Mouse (Mus musculus) spleen, adult 2 months (tissue): ENCODE measurements around the gene Dph2. TPM values are rescaled to one million over a fixed set of nuclear protein-coding genes. Genes with fewer than 3 reads are reported as not detected.

Source experiments
- DNase-seq, 2 experiments: peaks; one replicate each; pipeline versions ENCODE4 v3.0.0 to v3.0.0-alpha.2; 2012 to 2021; ENCODE audit warnings: low spot score in 2 of 2, low read depth in 1 of 2
- H3K27ac ChIP-seq: fragments of 200-500 bp; 2 replicates; pipeline ENCODE4 v1.5.1; 2012; ENCODE audit warnings: low read length, inconsistent platforms; ENCODE audit not compliant: insufficient read depth
- H3K27me3 ChIP-seq: fragments of 200-500 bp; 2 replicates; pipeline ENCODE4 v1.6.1; 2012; ENCODE audit warnings: mild to moderate bottlenecking, moderate library complexity, low read length, inconsistent platforms; ENCODE audit not compliant: control insufficient read depth, insufficient read depth
- H3K36me3 ChIP-seq: fragments of 200-500 bp; 2 replicates; pipeline ENCODE4 v1.6.1; 2012; ENCODE audit warnings: mild to moderate bottlenecking, low read length, inconsistent platforms; ENCODE audit not compliant: control insufficient read depth, insufficient read depth
- H3K4me1 ChIP-seq: fragments of 200-500 bp; 2 replicates; pipeline ENCODE4 v1.6.1; 2011; ENCODE audit warnings: inconsistent platforms; ENCODE audit not compliant: control insufficient read depth, insufficient read depth, insufficient read length
- H3K4me3 ChIP-seq: fragments of 200-500 bp; 2 replicates; pipeline ENCODE4 v1.5.1; 2011; ENCODE audit warnings: mild to moderate bottlenecking, inconsistent platforms; ENCODE audit not compliant: insufficient read depth, insufficient read length; ENCODE audit errors: extremely low read depth
- CTCF ChIP-seq: fragments of 200-500 bp; IDR thresholded peaks from 2 replicates; pipeline ENCODE4 v1.5.1; 2011; ENCODE audit warnings: mild to moderate bottlenecking, inconsistent platforms; ENCODE audit not compliant: insufficient read depth, insufficient read length, insufficient replicate concordance; ENCODE audit errors: extremely low read depth
- POLR2A ChIP-seq: fragments of 200-500 bp; IDR thresholded peaks from 2 replicates; pipeline ENCODE4 v1.6.1; 2011; ENCODE audit warnings: low read depth, low read length, inconsistent platforms
- WGBS: fragments of 180-500 bp; shearing (Covaris S2); methylation state at CpG from one replicate; pipeline ENCODE4 v1.1.7; 2018; 5-methylcytosine and 5-hydroxymethylcytosine counted together
- polyA plus RNA-seq: library from polyadenylated mRNA; depleted of rRNA; stranded (reverse); fragments of >200 nt; gene quantifications from 2 replicates; pipeline ENCODE4 v1.2.3, GENCODE M21; 2012

Dph2 gene
- polyA plus RNA-seq, 1 experiment, result 20.9 TPM

DNA sequence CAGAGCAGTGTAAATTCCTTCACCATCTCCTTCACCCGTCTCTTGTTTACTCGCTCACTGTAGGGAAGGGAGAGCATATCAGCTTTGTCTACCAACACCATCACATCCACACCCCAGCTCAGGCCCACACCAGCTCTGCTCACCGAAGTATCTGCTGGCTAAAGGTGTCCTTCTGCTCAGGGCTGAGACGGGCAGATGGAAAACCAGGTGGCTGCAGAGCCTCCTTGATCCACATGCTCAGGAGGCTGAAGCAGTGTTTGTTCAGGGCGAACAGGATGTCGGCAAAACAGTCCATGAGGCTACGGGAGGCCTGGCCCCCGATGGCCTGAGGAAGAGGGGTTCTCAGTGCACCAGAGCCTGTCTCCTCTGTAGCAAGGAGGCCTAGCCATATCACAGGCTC, 2.8 kb upstream of the Dph2 start:
- Histone ChIP-seq H3K4me1 (peaks cover 5% of the 10 kb centered on the region; the same call in 1 of the 2 replicates), H3K36me3 (peaks cover 9% of the 10 kb centered on the region), H3K4me3 (no peak overlapping the region), H3K27me3 (no peaks in the 10 kb centered on the region), H3K27ac (no peak overlapping the region)
- TF ChIP-seq CTCF (no peak), POLR2A (no peak)
- WGBS, result 95% methylated on average over 8 of the region's 8 CpGs
- no peak for DNase-seq

DNA sequence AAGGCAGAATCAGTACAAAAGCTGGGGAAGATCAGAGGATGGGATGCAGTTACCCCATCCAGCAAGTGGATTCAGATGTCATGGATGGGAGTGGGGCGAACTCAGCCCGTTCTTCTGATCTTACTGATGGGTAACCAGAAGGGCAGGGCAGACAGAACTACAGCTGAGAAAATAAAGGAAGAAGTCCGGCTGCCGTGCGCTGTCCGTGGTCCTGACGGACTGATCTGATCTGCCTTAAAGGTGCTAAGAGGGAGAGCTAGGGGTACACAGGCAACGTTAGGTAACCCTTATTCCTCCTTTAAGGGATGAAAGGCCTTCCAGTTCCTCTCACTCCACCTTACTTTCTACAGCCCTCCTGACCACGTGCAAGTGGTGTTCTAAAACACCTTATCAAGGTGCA, 1.5 kb upstream of the Dph2 start:
- Histone ChIP-seq H3K4me3 (no peak overlapping the region), H3K4me1 (peaks cover 5% of the 10 kb centered on the region; the same call in 1 of the 2 replicates), H3K36me3 (peaks cover 4% of the 10 kb centered on the region; the same call in 1 of the 2 replicates), H3K27ac (no peak overlapping the region), H3K27me3 (no peaks in the 10 kb centered on the region)
- WGBS, result 29% methylated on average over 9 of the region's 9 CpGs
- TF ChIP-seq POLR2A, result no peak
- peak in 1 of 2 experiments; percentile 68 for DNase-seq

DNA sequence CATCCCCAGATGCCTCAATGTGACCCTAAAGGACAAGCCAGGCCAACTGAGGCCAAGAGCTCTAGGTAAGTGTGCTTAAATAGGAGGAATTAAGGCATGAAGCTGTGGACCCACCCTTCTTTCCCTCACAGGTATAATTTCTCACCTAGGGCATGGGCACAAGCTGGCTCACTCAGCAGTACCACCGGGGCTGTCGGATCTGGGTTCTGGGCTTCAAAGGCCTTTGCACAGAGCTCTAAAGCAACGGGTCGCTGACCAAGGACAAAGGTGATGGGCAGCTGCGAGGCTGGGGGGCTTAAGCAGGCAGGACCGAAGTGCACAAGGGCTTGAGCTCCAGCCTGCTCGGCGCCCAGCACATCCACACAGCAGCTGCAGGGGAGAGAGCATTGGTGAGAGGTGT, 1.1 kb downstream of the Dph2 start:
- Histone ChIP-seq H3K27me3 (no peaks in the 10 kb centered on the region), H3K4me3 (peak overlapping the region; percentile 73; the same call in 1 of the 2 replicates), H3K4me1 (peaks cover 12% of the 10 kb centered on the region; the same call in 1 of the 2 replicates), H3K36me3 (peaks cover 3% of the 10 kb centered on the region; the same call in 1 of the 2 replicates), H3K27ac (no peak overlapping the region)
- TF ChIP-seq POLR2A, result no peak
- DNase-seq, result no peak
- WGBS, result 93% methylated on average over 8 of the region's 8 CpGs

DNA sequence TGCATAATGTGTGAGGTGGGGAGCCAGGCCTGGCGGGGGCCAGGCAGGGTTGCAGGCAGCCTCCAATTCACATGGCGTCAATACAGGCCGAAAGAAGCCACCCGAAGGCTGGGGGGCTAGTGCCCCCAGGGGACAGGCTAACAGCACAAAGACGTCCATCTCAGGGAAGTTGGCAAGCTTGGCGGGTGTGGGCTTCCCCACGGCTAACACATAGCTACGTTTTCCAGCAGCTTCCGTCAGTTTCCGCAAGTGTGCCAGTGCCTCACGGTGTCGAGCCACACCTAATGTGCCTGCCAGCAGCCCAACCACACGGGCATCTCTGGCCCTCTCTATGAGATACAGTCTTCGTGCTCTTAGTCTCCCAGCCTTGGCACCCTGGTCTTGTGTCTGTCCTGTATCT, 1.8 kb downstream of the Dph2 start:
- peaks cover 12% of the 10 kb centered on the region; the same call in 1 of the 2 replicates for H3K4me1 ChIP-seq
- no peak overlapping the region for H3K4me3 ChIP-seq
- 93% methylated on average over 14 of the region's 14 CpGs for WGBS
- H3K27ac ChIP-seq, result no peak overlapping the region
- no peak for DNase-seq
- TF ChIP-seq POLR2A (no peak), CTCF (no peak)
- H3K36me3 ChIP-seq, result peaks cover 4% of the 10 kb centered on the region; the same call in 1 of the 2 replicates
- no peaks in the 10 kb centered on the region for H3K27me3 ChIP-seq

DNA sequence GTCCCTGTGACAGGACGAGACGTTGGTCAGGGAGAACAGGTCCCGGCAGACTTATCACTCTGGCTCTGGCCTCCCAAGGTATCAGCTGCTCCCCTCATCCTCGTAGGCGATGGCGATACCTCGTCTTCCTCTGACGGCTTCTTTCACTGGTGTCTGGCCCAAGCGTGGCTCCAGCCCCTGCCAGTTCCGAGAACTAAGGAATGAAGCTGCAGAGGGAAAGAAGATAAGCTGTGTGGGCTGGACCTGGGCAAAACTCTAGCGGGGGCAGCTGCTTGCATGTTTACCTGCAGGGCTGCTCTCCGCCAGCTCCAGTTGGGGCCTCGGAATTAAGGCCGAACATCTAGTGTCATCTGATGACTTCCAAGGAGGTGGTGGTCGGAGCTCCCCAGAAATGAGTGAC, 2.4 kb downstream of the Dph2 start:
- no peak for DNase-seq
- peaks cover 12% of the 10 kb centered on the region; the same call in 1 of the 2 replicates for H3K4me1 ChIP-seq
- WGBS, result 94% methylated on average over 15 of the region's 15 CpGs
- H3K36me3 ChIP-seq, result peaks cover 10% of the 10 kb centered on the region; the same call in 1 of the 2 replicates
- TF ChIP-seq POLR2A, result no peak
- TF ChIP-seq CTCF, result no peak
- no peak overlapping the region for H3K4me3 ChIP-seq
- H3K27me3 ChIP-seq, result no peaks in the 10 kb centered on the region
- H3K27ac ChIP-seq, result no peak overlapping the region

DNA sequence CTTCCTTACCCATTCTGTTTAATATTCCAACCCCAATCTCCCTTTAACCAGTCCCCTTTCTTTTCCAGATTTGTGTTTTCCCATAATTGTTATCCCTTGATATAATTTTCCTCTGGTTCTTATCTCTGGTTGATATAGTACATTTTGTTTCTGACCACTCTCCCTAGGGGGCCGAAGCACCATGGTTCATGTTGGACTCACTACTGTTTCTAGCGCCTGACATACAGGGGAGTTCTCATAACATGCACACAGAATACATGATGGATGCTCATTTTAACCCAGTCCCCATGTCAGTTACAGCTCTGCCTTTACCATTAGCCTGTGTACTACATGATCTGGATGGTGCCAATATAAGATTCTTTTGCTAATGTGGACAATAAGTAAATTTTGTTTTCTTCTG, 3.9 kb downstream of the Dph2 start:
- WGBS, result 86% methylated on average over 2 of the region's 2 CpGs
- TF ChIP-seq CTCF, result no peak

DNA sequence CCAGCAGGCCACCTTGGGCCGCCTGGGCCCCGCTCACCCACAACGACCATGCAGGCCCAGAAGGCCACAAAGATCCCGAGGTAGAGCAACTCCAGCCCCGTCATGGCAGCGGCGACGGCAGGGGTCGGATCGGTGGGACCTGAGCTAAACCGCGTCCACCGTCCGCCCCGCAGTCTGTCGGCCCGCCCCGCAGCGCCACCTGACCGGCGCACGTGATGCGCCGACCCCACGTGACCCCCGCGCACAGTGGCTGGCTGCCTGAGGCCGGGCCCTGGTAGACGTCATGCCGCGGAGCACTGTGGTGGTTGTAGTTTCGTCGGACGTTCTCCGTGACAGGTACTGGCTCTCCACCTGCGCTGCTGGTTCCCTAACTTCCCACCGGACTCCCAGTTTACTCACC, 4.7 kb downstream of the Dph2 start, which contains the start of gene Atp6v0b:
TSS of gene Atp6v0b (minus strand) at position 201 of the 400 bp plus-strand sequence.
- Histone ChIP-seq H3K4me1 (peaks cover 15% of the 10 kb centered on the region; the same call in 1 of the 2 replicates), H3K27me3 (peaks cover 4% of the 10 kb centered on the region; the same call in 1 of the 2 replicates), H3K27ac (peak within 1 kb of the TSS; percentile 67), H3K36me3 (peaks cover 15% of the 10 kb centered on the region; the same call in 1 of the 2 replicates), H3K4me3 (peak within 1 kb of the TSS; percentile 95)
- peak; percentile 63 for TF ChIP-seq POLR2A
- TF ChIP-seq CTCF, result no peak
- DNase-seq, result peak; percentile 75 to 96
- WGBS, result 1% methylated on average over 37 of the region's 37 CpGs

More for the DNA sequence above, 3.9 kb downstream of the Dph2 start:
- H3K4me3 ChIP-seq, result no peak overlapping the region
- H3K27ac ChIP-seq, result no peak overlapping the region
- H3K4me1 ChIP-seq, result peaks cover 15% of the 10 kb centered on the region; the same call in 1 of the 2 replicates
- H3K36me3 ChIP-seq, result peaks cover 15% of the 10 kb centered on the region; the same call in 1 of the 2 replicates
- no peak for DNase-seq
- peaks cover under 1% of the 10 kb centered on the region; the same call in 1 of the 2 replicates for H3K27me3 ChIP-seq
